Mouse (Mus musculus): ENCODE measurements at regions not wholly inside any gene's neighbourhood (a gene's known extent, or its start where the extent isn't known, plus 50 kb on each side); places are given as distances from the start of the nearest gene placed in this dataset.

DNA sequence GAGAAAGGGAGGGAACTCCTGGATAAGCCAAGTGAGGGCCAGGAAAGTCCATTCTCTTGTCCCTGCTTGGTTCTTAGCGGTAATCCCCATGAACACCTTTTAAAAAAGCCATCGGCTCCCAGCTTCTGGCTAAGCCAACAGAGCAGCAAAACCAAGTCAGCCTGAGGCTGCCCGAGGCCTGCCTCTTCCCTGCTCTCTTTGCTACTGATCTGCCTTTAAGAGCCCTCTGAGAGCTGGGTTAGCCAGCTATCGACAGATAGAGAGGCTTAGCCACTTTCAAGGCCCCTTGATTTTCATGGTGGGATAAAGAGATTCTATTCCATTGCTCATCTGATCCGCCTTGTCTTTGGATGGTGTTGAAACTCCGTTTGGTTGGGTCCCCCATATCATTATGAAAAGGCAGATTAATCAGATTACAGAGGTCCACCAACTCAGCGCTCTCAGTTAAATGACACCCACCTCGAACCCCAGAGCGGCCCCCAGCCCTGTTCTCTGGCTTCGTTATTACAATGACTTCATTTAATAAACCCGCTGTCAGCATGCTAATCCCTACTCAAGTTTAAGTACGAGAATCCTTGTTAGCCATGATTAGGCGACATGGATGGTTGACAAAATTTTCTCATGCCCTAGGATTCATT lies 66.1 kb downstream of the Slc4a3 start:
- no peak for DNase-seq (ENCODE audit: low spot score)

DNA sequence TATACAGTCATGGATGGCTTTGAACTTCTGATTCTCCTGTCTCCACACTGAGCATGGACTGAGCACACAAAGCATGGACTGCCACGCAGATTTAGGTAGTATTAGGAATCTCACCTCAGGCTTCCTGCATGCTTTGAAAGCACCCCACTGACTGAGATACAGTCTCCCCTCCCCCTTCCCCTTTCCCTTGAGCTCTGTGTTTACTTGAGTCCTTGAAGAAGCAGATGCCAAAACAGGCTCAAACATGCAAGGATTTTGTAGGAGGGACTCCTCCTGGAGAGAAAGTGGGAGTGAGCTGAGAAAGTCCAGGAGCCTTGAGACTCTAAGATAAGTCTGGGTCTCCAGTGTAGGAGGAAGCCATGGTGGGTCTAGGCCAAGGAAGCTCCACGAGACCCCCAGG lies 67.1 kb downstream of the Slc4a3 start:
- no peak for DNase-seq (ENCODE audit: low spot score)

DNA sequence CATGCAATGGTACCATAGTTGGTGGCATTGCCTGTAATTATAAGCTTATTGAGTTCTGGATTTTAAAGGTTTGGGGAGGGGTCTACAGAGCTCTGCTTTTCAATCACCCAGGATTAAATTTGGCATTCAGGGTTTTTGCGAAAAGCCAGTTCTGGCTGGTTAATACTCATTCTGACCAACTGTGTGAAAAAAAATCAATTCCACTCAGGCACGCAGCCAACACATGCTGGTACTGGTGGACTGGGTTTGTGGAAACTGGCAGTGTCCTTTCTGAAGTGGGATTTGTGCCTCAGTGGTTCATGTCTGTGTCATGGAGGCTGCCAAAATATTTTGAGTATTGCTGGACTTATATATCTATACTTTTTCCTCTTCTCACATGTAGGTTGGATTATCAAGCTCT lies 70.9 kb downstream of the Slc4a3 start:
- no peak for DNase-seq (ENCODE audit: low spot score)

DNA sequence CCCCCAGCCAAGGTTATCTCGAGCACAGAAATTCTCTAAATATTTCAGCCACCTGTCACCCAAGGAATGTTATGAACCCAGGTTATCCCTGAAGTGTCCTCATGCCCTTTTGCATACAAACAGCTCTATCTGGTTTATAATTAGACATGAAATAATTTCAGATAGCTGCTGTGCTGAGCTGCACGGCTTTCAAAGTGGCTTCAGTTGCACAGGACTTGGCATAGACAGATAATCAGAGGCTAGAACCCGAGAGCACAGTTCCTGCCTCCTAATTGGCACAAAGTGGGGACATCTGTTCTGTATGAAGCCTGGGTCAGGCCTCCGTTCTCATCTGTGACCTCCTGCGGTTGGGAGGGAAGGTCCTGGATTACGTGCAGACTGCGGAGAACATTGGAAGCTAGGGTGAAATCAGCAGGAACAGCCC lies 72.3 kb downstream of the Slc4a3 start:
- no peak for DNase-seq (ENCODE audit: low spot score)

DNA sequence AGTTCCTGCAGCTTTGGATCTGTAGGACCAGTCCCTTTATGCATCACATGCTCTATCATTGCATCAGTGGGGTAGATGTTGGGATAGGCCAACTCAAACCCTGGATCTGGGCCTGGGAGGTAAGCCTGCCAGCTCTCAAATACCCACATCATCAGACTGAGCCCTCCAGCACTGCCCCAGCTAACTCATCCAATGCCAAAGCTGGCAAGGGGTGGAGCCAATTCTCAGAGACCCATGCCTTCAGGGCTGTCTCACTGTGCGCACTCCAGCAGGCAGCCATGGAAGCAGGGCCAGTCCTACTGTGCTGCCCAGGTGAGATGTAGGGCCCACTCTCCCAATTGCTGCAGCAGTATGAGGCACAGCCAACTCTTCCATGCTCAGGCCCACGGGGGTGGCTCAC lies 84.2 kb downstream of the Slc4a3 start:
- no peak for DNase-seq (ENCODE audit: low spot score)

DNA sequence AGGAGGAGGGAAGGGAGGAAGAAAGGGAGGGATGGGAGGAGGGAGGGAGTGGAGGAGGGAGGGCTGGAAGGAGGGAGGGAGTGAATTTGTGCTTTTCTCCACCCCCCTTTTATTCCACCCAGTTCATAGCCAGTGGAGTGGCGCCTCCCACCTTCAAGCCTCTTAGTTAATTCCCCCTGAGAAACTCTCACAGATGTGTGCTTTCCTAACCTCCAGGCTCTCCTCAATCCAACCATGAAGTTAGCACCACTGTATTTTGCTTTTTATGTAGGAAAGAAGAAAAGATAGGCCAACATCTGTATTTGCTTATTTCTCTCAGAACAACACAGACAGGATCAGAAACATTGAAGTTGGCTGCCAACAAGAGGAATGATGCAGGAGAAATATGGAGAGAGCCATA lies 85.7 kb downstream of the Slc4a3 start:
- DNase-seq (ENCODE audit: low spot score): no peak

DNA sequence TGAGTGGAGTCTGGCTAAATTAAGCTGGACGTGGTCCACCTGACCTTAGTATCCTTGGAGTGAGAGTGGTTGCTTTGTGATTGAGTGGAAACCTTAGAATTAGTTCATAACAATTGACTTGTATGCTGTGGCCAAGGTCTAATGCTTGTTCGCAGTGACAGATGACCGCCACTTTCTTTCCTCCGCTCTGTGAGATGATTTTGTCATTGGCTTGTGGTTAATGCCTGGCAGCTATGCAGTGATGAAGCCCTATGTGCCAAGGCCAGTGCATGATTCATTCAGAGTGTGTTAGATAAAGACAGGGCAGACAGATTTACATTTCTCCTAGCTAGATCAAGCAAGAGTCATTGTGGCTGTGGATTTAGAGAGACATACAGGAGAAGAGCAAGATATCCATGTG lies 89.5 kb downstream of the Slc4a3 start:
- DNase-seq (ENCODE audit: low spot score): no peak

DNA sequence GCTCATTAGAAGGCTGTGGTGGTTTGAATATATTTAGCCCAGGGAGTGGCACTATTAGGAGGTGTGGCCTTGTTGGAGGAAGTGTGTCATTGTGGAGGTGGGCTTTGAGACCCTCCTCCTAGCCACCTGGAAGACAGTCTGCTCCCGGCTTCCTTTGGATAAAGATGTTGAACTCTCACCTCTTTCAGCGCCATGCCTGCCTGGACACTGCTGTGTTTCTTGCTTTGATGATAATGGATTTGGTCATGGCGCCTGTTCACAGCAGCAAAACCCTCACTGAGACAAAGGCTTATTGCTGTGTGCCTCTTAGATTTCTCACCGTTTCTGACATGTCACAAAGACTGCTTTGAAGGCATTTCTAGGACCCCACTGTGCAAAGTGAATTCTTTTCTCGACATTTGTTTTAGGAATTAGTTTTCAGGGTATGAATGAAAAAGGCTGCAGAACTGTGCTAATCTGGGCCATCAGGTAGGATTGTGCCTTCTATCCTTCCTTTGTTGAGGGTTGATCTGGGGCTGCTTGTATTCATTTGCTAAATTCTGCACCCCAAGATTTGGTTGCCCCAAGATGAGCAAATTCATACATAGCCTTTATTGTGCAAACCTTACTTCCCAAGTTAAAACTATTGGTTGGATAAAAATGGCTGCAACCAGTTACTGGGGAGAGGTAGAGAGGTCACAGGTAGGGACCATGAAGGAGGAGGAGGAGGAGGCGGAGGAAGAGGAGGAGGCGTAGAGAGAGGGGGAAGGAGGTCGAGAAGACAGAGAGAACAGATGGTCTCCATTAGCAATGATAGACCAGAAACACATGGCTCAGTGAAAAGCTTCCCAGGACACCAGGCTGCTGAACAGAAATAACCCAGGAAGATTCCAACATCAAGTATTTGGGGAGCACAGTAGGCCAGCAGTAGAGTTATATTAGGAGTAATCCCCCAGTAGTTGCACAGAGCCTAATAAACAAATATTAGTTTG lies 93.2 kb downstream of the Slc4a3 start:
- no peak for DNase-seq (ENCODE audit: low spot score)

DNA sequence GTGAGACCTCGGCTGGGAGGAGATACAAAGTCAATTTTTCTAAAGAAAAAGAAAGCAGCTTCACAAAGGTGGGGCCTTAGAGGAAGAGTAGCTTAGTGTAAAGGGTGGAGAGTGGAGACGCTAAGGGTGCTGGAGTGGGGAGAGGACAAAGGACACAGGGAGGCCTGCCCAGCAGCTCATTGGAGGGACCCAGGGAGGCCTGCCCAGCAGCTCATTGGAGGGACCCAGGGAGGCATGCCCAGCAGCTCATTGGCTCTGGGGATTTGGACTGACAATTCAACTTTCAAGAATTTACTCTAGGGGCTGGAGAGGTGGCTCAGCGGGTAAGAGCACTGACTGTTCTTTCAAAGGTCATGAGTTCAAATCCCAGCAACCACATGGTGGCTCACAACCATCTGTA lies 96.4 kb downstream of the Slc4a3 start:
- DNase-seq (ENCODE audit: low spot score): no peak

DNA sequence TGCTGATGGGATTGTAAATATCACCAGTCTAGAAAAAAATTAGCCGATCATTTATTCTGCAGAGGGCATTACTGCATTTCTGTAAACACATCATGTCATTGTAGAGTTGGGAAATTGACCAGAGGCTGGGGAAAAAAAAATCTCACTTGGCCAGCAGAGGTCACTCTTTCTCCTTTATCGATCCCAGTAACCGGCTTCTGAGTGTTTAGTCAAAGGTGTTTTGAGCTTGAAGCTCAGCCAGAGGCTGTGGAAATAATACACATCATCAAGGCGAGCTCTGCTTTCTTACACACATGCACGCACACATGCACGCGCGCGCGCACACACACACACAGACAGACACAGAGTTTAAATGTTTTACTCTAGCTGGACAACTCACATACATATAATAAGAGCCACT lies 106.5 kb downstream of the Slc4a3 start:
- DNase-seq (ENCODE audit: low spot score): no peak

DNA sequence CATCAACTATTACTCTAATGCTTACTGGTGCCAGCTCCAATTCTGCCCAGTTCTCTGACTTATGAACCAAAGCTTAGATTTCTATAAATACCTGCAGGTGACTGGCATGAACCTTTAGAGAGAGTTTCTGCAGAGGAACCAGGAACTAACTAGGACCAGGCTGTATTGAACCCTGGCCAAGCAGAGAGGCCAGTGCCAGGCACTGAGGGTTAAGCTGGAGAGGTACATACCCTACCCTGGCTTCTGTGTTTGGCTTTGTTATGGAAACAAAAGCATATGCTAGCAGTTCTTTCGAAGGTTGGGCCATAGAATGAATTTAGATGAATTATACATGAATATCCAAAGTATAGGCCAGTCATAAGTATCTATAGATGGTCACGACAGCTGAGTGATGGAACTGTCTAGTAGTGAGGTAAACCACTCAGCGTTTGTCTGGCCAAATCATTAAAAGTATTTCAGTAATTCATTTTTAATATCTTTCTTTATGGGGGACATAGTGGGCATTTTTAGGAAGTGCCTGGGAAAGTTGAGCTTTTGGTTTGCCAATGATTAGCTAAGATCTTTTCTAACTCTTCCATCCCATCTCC lies 107.0 kb downstream of the Slc4a3 start:
- no peak for DNase-seq (ENCODE audit: low spot score)

DNA sequence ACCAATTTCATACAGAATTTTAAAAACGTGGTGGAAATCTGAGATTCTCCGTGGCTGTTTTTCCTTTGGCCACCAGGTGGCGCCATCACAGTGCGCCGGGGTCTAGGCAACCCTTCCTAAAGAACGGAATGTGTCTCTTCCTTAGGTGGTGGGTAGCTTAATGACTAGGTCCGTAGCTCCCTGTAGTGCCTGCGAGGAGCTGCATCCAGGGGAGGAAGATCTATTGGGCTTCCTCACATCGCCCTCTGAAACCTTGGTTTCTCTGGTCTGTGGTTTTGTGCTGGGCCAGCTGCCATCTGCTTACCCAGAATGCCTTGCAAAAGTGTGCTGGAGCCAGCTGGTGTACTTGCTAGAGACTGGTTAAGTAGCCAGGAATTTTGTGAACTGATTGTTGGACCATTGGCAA lies 107.6 kb downstream of the Slc4a3 start:
- no peak for DNase-seq (ENCODE audit: low spot score)

DNA sequence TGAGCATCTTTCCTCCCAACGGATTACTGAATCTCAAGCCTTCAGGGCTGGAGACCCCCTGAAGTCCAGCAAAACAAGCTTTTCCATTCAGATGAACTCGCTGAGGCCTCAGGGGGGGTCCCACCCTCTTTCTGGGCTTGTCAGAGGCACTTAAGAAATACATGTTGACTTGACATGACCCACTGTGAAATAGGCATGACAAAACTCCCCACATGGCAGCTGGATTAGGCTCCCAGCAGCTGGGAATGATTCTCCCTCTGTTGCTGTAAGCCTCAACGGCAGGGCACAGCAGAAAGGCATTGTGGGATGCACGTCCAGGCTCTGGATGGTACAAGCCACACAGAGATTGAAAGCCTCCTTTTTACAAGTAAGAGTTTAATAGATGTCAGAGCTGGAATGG lies 110.5 kb downstream of the Slc4a3 start:
- no peak for DNase-seq (ENCODE audit: low spot score)

DNA sequence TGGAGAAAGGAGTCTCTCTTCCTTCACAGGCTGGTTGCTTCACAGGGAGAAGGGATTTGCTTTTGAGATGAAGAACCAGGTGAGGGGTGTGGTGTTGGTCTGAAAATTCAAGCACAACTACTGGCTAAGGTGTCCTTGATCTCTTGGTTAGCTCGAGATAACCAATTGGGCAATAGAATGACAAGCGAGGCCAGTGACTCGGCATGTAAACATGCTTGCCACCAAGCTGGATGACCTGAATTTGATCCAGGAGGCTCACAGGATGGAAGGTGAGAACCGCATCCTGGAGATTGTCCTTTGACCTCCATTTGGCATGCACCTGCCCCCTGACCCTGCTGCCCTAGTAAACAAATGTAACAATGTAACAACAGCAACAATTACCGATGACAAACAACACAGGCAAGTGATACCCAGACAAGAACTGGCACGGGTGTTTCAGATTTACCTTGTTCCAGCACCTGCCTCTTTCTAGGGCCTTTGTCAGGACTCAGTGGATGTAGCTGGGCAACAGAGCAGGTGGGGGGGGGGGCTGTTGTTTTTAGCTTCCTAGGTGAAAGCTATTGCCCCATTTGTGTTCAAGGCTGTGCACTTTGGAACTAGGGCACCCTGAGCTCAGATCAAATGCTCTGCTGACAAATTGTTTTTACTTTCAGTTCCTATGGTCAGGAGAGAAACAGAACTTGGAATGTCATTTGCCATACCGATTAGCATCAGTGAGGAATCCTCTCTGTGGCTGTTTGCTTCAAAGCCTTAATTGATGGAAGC lies 114.5 kb downstream of the Slc4a3 start:
- DNase-seq (ENCODE audit: low spot score): no peak

DNA sequence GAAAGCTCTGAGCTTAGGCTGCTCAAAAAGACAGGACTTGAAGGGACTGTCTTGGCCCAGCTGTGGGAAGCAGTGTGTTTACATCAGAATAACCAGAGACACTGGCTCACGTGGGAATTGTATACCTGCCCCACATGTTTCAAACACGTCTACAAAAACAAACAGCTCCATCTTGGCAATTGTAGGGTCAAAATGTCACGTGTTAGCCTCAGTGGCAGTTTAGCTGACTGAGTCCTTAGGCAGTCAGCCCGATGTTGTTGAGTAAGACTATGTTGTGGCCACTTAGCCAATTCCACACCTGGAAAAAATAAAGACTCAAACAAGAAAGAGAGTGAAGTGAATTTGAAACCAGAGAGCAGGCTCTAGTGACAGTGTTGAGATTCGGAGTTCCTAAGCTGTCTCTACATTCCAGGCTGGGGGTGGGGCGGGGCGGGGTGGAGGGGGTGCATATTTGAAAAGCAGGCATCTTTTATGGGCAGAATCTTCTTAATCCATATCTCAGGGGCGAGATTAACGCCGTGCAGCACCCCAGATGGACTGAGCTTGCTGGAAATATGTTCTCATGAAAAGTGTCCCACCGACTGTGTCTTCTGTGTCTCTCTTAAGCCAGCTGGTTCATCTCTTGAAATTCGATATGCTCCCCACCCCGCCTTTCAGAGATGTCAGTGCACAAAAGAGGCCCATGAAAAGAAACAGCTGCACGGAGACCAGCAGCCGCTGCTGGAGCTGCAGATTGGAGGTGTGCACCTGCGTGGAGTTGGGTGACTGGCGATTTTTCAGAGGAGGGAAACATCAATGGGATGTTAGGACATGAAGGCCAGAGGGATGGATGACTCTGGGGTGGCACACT lies 116.3 kb downstream of the Slc4a3 start:
- no peak for DNase-seq (ENCODE audit: low spot score)

DNA sequence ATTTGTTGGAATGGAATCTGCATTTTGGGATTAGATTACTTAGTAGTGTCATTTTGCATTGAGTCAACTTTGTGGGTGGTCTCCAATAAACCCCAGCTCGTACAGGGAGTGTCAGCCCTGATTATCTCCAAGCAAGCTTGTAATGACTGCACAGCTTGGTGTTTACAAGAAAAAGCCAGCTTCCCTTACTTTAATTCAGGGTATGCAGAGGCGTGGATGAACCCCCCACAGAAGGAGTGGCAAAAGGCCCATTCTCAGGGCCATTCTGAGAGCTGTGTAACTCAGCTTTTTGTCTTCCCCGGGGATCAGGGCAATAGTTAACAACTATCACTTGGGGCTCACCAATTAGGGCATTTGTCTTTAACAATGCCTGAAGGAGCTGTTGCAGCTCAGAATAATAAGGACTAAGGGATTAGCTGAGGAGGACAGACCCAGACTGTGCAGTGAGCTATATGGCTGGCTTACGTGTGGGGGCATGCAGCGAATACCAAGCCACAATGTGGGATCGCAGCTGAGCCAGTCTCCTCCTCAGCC lies 121.7 kb downstream of the Slc4a3 start:
- DNase-seq (ENCODE audit: low spot score): no peak

DNA sequence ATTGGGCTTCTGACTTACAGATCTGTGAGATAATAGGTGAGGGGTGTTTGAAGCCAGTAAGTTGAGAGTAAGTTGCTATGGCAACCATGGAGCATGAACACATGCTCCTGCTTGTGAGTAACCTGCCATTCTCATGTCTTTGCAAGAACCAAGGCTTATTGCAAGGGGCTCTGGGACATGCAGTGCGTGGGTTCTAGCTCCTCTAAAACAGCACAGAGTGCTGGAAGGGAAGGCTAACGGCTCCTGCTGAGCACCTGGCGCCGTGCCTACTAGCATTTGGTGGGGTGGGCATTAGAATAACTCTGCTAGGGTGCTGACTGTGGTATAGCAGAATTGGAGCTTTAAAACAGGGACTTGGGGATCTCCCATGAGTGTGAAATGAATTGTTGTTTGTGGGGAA lies 130.2 kb downstream of the Slc4a3 start:
- DNase-seq (ENCODE audit: low spot score): no peak

DNA sequence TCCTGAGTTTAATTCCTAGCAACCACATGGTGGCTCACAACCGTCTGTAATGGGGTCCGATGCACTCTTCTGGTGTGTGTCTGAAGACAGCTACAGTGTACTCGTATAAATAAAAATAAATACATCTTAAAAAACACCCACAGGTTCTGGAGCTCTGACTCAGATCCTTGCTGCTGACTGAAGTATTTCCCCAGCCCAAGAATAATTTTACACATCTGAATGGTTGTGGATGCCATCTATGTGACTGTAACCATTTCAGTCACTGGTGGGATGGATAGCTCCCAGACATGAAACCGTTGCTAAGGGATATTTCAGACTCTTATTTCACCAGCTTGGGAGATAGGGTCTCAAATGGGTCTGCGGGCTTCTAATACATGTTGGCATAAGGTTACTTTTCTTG lies 131.6 kb downstream of the Slc4a3 start:
- no peak for DNase-seq (ENCODE audit: low spot score)

DNA sequence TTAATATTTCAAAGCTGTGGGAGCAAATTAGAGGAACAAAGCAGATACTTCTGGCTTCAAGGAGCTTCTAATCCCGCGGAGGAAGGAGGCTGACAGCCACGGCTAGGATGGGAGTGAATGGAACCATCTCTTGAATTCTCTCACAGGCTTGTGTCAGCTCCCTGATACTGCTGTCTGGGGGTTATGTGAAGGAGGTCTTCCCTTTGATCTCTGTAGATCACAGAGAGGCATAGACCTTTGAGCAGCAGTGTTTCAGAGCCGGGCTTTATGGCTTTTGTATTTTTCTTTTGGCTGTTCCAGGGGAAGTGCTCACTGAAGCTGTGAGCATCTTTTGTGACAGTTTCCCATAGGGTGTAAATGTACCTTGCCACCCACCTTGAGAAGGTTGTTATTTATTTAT lies 132.2 kb downstream of the Slc4a3 start:
- no peak for DNase-seq (ENCODE audit: low spot score)

DNA sequence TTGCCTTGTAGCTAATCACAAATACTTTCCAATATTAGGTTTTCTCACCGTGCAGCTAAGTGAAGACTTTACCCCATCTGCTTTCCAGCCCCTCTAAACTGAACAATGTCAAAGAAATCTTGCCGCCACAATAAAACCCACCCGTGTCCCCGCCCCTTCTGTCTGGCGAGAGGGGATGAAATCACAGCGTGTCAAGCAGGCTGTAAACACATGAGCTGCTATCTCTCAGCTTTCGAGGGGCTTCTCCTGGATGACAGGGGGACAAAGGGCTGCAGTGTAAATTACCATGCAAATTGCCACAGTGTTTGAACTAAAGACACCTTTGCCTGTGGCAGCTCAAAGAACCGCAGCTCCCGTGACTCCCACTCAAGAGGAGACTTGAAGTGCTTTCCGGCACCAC lies 134.3 kb downstream of the Slc4a3 start:
- DNase-seq (ENCODE audit: low spot score): no peak

DNA sequence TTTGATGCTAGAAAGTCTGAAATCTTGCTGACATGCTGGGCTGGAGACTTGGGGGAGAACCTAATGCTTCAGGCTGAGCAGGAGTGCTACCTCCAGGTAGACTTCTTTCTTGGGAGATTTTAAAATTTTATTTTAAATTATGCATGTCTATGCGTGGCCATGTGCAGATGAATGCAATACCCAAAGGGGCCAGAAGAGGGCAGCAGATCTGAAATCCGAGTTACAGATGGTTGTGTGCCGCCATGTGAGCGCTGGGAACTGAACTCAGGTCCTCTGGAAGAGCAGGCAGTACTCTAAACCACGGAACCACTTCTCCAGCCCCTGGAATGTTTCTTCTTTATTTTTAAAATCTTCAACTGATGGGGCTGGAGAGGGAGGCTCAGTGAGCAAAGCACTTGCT lies 135.8 kb downstream of the Slc4a3 start:
- DNase-seq (ENCODE audit: low spot score): no peak
